Mouse (Mus musculus): ENCODE data around the gene Serpine2.

Serpine2 gene

DNA sequence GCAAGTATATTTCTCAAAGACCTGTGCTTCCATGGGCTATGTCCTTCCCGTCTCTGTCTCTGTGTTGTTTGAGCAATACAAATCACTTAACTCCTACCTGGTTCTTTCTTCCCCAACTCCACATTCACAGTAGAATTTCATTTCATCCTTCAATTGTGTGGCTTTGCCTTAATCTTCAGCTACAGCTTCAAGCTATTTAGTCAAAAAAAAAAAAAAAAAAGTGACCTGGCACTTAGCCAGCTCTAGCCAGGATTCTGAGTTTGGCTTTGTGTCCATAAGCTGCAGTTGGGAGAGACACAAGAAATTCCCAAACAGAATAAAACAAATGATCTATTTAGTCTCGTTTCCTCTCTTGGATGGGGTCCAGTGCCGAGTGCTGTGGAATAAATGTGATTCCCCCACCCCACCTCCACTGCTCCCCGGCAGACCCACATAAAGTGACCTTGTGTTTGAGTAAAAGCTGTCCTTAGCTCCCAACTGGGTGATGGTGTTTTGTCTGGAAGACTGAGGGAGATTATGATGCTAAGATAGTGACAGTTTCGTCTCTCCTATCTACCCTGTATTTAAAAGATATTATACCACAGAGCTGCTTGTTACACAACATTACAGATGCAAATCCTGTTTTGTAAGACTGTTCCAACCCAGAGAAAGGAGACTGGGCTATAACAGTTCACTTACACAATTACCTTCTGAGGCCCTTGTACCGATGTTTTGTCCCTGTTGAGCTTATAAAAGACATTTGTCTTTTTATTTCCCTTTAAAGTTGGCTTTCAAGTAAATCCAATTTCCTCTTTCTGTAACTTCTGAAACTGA lies at the start of gene Serpine2:
Serpine2 (minus strand) TSS at position 51 of the 813 bp plus-strand sequence.
- no peak for DNase-seq

DNA sequence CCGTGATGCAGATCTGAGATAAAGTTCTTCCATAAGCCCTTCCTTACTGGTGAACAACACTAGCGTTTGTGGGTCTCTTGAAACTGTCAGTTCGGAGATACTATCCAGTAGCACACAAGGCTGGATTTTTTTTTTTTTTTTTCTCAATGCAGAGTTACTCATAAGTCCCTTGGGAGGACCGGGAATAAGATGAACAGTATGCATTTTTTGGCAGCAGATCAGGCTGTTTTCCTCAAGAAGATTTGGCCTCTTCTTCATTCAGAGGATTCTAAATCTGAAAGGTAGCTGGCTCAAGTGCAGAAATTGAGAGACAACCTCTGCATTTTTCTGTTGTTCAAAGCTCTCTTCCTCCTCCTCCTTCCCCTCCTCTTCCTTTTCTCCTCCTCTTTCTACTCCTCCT lies 46.8 kb upstream of the Serpine2 start:
- DNase-seq = no peak

GRCm38 (mm10) chr1:79905241-79905640 lies 44.3 kb upstream of the Serpine2 start:
- DNase-seq = no peak

GRCm38 (mm10) chr1:79902901-79903300 lies 41.9 kb upstream of the Serpine2 start:
- DNase-seq = peak; percentile 69

DNA sequence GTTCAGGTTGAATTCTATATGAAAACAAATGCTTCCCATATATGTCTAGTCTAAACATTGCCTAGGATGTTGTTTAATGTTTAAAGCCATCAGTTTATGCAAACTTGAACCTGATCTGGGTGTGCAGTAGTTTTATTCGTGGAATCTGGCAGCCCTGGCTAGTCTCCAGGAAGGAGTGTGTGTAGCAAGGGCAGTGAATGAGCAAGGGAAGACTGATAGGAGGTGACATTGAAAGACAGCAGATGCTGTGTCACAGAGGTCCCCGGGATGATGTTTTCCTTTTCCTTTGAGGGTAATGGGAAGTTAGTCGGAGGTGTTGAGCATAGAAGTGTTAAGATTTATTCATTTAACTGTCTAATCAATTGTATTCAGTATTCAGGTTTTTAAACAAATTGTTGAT lies 21.7 kb upstream of the Serpine2 start:
- DNase-seq = no peak

DNA sequence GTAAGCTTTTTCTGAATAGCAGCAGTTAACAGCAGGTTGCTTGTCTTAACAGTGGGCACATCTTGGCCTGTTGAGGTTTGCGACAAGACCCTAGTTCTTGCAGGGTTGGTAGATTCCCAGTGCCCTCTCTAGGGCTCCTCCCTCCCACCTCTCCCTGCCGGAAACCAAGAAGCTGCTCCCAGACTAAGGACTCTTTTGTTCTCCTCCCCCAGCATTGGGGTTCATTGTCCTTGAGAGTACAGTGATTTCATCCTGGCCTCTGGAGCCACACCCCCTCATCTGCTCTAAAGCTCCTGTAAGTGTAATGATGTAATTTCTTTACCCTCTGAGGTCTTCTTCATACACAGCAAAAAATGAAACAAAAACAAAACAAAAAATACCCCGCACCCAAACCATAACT lies 13.8 kb upstream of the Serpine2 start:
- no peak for DNase-seq

DNA sequence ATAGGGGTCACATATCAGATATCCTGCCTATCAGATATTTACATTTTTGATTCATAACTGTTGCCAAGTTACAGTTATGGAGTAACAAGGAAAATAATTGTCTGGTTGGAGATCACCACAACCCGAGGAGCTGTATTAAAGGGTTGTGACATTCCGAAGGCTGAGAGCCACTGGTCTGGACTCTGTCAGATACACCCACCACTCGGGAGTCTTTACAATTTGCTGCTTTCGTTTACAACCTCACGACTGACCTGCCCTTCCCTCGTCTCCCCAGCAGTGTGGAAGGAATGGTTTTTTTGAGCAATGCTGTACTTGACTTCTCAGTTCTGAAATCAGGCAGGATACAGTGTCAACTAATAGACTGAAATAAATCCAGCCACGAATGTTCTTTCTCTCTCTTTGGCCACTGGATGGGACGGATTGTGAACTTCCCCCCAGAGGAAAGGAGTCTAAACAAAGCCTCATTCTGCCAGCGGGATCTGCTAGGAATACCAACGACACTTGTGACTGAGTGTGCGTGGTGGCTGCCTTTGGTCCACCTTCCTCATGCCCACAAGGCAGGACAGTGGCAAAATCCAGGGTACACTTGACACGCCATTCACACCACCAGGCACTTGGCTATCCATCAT lies 455 bp downstream of the Serpine2 start:
- DNase-seq = no peak

DNA sequence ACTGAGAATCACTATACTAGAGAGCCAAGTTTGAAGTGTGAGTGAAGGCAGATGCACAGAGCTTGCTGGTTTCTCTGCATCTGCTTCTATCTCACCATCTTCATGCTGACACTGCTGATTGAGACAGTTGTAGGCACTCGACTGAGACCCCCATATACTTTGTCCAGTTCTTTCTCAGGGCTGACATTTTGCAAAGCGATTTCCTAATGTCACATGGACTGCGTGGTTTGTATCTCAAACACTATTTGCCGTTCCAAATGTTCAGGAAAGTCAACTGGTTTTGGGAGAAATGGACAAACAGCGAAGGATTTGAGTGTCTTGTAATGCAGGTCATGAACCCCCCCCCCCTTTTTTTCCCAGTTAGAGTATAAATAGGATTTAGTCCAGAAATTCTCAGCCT lies 1.0 kb downstream of the Serpine2 start:
- no peak for DNase-seq

GRCm38 (mm10) chr1:79859026-79859425 lies 2.0 kb downstream of the Serpine2 start:
- no peak for DNase-seq

DNA sequence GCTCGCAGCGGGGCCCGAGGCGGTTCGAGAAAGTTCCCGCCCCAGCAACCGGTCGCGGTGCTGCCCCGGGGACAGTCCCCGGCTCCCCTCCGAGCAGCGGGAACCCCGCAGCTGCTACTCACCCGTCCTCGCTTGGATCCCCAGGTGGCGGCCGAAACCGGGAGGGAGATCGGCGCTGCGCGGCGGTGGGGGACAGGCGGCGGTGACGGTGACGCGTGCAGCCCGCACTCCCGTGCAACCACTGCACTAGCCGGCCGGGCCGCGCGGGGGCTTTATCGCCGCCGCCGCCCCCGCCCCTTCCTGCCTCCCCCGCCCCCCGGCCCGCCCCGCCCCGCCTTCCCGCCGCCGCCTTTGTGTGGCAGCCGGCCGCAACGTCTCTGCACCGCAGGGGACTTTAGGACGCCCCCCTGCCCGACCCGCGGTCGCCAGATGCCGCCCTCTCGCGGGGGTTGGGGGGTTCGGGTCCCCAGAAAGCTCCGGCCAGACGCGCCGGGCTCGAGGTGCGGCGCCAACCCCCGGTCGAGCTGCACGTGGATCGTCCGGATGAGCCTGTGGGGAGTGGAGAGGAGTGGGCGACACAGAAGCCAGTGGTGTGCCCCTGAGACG lies 2.5 kb downstream of the Serpine2 start:
- DNase-seq = no peak

DNA sequence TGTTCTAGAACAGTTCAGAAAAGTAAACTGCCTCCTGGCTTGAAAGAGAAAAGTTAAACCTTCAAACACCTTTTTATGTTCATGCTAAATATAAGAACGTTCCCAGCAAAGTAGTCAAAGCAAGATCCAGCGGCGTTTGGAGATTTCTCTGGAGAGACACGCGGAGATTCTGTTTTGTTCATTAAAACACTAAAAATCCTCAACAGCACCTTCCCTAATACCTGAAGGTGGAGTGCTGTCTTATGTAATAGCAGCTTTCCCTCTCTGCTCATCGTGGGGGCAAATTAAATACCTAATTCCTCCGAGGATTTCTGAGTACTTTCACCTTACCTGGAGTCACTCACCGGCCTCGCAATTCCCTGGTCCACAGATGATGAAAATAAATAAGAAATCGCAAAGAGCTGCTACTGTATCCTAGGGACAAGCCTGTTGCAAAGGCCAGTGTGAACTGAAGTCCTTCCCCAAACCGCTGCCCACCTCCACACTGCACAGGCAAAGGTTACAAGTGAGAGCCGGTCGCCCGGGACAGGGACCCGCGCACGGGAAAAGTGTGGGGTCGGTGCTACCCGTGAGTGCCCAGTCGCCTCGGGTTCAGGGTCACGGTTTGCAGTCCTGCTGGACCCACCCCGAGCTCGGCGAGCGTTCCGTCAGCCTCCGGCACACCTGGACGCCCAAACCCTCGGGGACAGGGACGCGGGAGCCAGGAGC lies 3.1 kb downstream of the Serpine2 start:
- no peak for DNase-seq

DNA sequence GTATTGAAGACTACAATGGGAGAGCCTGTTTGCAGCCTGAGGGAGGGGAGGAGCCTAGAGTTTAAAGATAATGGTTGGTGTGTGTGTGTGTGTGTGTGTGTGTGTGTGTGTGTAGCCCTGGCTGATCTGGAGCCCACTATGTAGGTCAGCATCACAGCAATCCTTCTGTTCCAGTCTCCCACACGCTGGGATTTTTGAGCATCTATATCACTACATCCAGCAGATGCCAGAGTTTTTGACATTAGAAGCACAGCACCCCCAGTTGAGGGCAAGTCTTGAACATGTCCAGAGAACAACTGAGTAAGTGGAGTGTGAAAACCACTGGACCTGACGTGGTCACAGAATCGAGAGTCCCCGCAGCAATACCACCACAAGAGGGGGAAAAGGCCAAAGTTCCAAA lies 4.2 kb downstream of the Serpine2 start:
- no peak for DNase-seq

- no peak for DNase-seq
Measured at GRCm38 (mm10) chr1:79853527-79853926, 7.5 kb downstream of the Serpine2 start.

- DNase-seq = no peak
Measured at GRCm38 (mm10) chr1:79850341-79850740, 10.6 kb downstream of the Serpine2 start.

DNA sequence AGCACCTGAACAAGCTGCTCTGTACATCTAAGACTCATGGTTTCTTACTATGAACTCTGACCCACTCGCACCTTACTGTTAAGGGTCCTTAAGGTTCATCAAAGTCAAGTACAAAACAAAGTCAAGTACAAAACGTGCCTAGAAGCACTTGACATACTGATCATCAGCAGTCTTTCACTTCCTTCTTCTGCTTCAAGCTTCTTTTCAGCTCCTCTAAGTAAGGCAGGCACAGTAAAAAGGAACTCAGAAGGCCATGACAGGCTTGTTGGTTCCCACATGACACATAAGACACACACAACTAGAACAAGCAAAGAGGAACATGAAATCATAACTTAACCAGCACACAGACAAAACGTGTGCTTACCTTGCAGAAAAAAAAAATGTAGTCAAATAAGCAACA lies 12.3 kb downstream of the Serpine2 start:
- DNase-seq = peak; percentile 48

GRCm38 (mm10) chr1:79846891-79847290 lies 14.1 kb downstream of the Serpine2 start:
- no peak for DNase-seq

- DNase-seq = no peak
Measured at GRCm38 (mm10) chr1:79832719-79833404, 28.1 kb downstream of the Serpine2 start.

GRCm38 (mm10) chr1:79823951-79824633 lies 36.9 kb downstream of the Serpine2 start:
- DNase-seq = no peak

GRCm38 (mm10) chr1:79822806-79823525 lies 38.0 kb downstream of the Serpine2 start:
- DNase-seq = peak; percentile 34

DNA sequence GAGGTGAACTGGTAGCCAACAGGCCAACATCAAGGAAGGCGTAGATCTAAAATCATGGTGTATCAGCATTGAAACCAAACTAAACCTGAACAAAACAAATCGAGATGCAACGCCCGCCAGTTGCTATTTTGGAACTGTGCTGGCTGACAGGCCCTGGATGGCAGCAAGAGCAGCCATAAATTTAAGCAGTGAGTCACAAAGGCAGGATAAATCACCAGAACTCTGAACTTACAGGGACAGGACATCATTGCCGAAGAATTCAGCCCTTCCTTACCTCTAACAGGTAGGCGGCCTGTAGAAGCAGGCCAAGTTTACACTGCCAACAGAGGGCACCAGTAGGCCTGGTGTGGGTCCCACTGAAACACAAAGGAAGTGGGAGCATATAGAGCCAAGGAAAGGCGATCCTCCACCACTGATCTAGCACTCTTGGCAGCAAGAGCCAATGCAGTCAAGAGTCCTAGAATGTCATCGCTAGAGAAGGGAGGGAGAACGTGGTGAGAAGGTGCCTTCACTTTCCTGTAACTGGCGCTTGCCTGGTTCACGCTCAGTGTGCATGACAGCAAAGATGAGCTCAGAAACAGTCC lies 41.6 kb downstream of the Serpine2 start:
- DNase-seq = no peak

- DNase-seq = no peak
Measured at GRCm38 (mm10) chr1:79815446-79815845, 45.5 kb downstream of the Serpine2 start.
